Mouse (Mus musculus) midbrain, embryonic 16.5 days (tissue): ENCODE data around the gene Morc2a. TPM values are rescaled to one million over a fixed set of nuclear protein-coding genes. Genes with fewer than 3 reads are reported as not detected.
A peak's percentile ranks its signal among the peaks of the same experiment; 100 is the strongest.

Experiments
- ATAC-seq: fragments of 200-750 bp; cut with Nextera tagmentation; 2 replicates; pipeline ENCODE4 v1.8.0; 2017; ENCODE audit warnings: moderate TSS enrichment
- H3K27ac ChIP-seq: fragments of 300-500 bp; sonication (generic); 2 replicates; pipeline ENCODE4 v1.5.1; 2014; ENCODE audit warnings: mild to moderate bottlenecking, low read length, mixed read lengths
- H3K27me3 ChIP-seq: fragments of 300-500 bp; sonication (generic); 2 replicates; pipeline ENCODE4 v1.6.1; 2014; ENCODE audit warnings: low read depth, low read length, mixed read lengths; ENCODE audit not compliant: control insufficient read depth, insufficient read depth
- H3K36me3 ChIP-seq: fragments of 300-500 bp; sonication (generic); 2 replicates; pipeline ENCODE4 v1.6.1; 2014; ENCODE audit warnings: mild to moderate bottlenecking, low read length, moderate library complexity, mixed read lengths; ENCODE audit not compliant: control insufficient read depth, insufficient read depth
- H3K4me1 ChIP-seq: fragments of 300-500 bp; sonication (generic); 2 replicates; pipeline ENCODE4 v1.6.1; 2014; ENCODE audit warnings: mild to moderate bottlenecking, low read length, mixed read lengths; ENCODE audit not compliant: control insufficient read depth, insufficient read depth
- H3K4me2 ChIP-seq: fragments of 300-500 bp; sonication (generic); 2 replicates; pipeline ENCODE4 v1.6.1; 2014; ENCODE audit warnings: mild to moderate bottlenecking, low read length, mixed read lengths
- H3K4me3 ChIP-seq: fragments of 300-500 bp; sonication (generic); 2 replicates; pipeline ENCODE4 v1.5.1; 2014; ENCODE audit warnings: low read depth, mild to moderate bottlenecking, low read length, moderate library complexity, mixed read lengths
- H3K9ac ChIP-seq: fragments of 300-500 bp; sonication (generic); 2 replicates; pipeline ENCODE4 v1.6.1; 2014; ENCODE audit warnings: low read depth, low read length, mixed read lengths
- H3K9me3 ChIP-seq: fragments of 300-500 bp; sonication (generic); replicated peaks from 2 replicates; pipeline ENCODE4 v1.6.1; 2014; ENCODE audit warnings: mild to moderate bottlenecking, low read length, mixed read lengths; ENCODE audit not compliant: control insufficient read depth, poor library complexity, severe bottlenecking
- WGBS: fragments of 180-500 bp; shearing (Covaris S2); extraction: QIAGEN DNeasy Blood & Tissue Kit; methylation state at CpG from one replicate; pipeline ENCODE4 v1.1.7; 2014; 5-methylcytosine and 5-hydroxymethylcytosine counted together
- polyA plus RNA-seq: library from polyadenylated mRNA; unstranded; fragments of >200 nt; fragmentation: Nextera tagmentation; extraction: Ambion mirVana; gene quantifications from 2 replicates; pipeline ENCODE4 v1.2.1, GENCODE M21; 2015

Gene Morc2a
- polyA plus RNA-seq, 1 experiment from 2014 or later: 33.7 TPM

GRCm38 (mm10) chr11:3691746-3692145 lies 42.8 kb downstream of the Morc2a start:
- no peak overlapping the region for H3K4me3 ChIP-seq
- peaks cover 25% of the 10 kb centered on the region for H3K36me3 ChIP-seq
- no peaks in the 10 kb centered on the region for H3K4me1 ChIP-seq
- no peak overlapping the region for H3K27ac ChIP-seq
- H3K9me3 ChIP-seq: no peaks in the 10 kb centered on the region
- H3K4me2 ChIP-seq: no peak overlapping the region
- ATAC-seq: no peak
- H3K27me3 ChIP-seq: no peaks in the 10 kb centered on the region
- 78% methylated on average over 2 of the region's 2 CpGs for whole genome bisulfite sequencing
- no peak overlapping the region for H3K9ac ChIP-seq

GRCm38 (mm10) chr11:3696086-3696616 lies 47.2 kb downstream of the Morc2a start:
- 79% methylated on average over 5 of the region's 5 CpGs for WGBS
- H3K27me3 ChIP-seq: no peaks in the 10 kb centered on the region
- H3K27ac ChIP-seq: no peak overlapping the region
- no peak overlapping the region for H3K4me2 ChIP-seq
- ATAC-seq: no peak
- H3K9ac ChIP-seq: no peak overlapping the region
- no peak overlapping the region for H3K4me3 ChIP-seq
- H3K4me1 ChIP-seq: no peaks in the 10 kb centered on the region
- H3K9me3 ChIP-seq: no peaks in the 10 kb centered on the region
- H3K36me3 ChIP-seq: peaks cover 7% of the 10 kb centered on the region

GRCm38 (mm10) chr11:3697441-3697840 lies 48.5 kb downstream of the Morc2a start:
- no peak overlapping the region for H3K27ac ChIP-seq
- no peaks in the 10 kb centered on the region for H3K9me3 ChIP-seq
- H3K9ac ChIP-seq: no peak overlapping the region
- peaks cover 3% of the 10 kb centered on the region; the same call in 1 of the 2 replicates for H3K36me3 ChIP-seq
- no peak overlapping the region for H3K4me2 ChIP-seq
- H3K27me3 ChIP-seq: no peaks in the 10 kb centered on the region
- no peak for ATAC-seq
- H3K4me1 ChIP-seq: no peaks in the 10 kb centered on the region
- no peak overlapping the region for H3K4me3 ChIP-seq
- WGBS: 83% methylated on average over 3 of the region's 3 CpGs

GRCm38 (mm10) chr11:3703089-3703992 lies 54.4 kb downstream of the Morc2a start:
- no peak overlapping the region for H3K9ac ChIP-seq
- no peaks in the 10 kb centered on the region for H3K9me3 ChIP-seq
- peak; percentile 34; the same call in 1 of the 2 replicates for ATAC-seq
- H3K27me3 ChIP-seq: no peaks in the 10 kb centered on the region
- no peak overlapping the region for H3K27ac ChIP-seq
- 83% methylated on average over 7 of the region's 7 CpGs for WGBS
- H3K4me1 ChIP-seq: no peaks in the 10 kb centered on the region
- H3K4me2 ChIP-seq: no peak overlapping the region
- no peaks in the 10 kb centered on the region for H3K36me3 ChIP-seq
- no peak overlapping the region for H3K4me3 ChIP-seq

GRCm38 (mm10) chr11:3704404-3704803 lies 55.4 kb downstream of the Morc2a start:
- H3K27me3 ChIP-seq: no peaks in the 10 kb centered on the region
- H3K27ac ChIP-seq: no peak overlapping the region
- no peaks in the 10 kb centered on the region for H3K36me3 ChIP-seq
- no peaks in the 10 kb centered on the region for H3K4me1 ChIP-seq
- no peak overlapping the region for H3K9ac ChIP-seq
- H3K4me2 ChIP-seq: no peak overlapping the region
- H3K9me3 ChIP-seq: no peaks in the 10 kb centered on the region
- WGBS: 77% methylated on average over 8 of the region's 8 CpGs
- H3K4me3 ChIP-seq: no peak overlapping the region
- ATAC-seq: no peak

- Histone ChIP-seq H3K9ac (no peak overlapping the region), H3K27me3 (no peaks in the 10 kb centered on the region), H3K4me1 (no peaks in the 10 kb centered on the region), H3K36me3 (peaks cover 6% of the 10 kb centered on the region; the same call in 1 of the 2 replicates), H3K4me3 (no peak overlapping the region), H3K4me2 (no peak overlapping the region), H3K9me3 (no peaks in the 10 kb centered on the region), H3K27ac (no peak overlapping the region)
- WGBS: 91% methylated on average over 8 of the region's 8 CpGs
- no peak for ATAC-seq
Measured at GRCm38 (mm10) chr11:3707057-3707456, 58.1 kb downstream of the Morc2a start.

- Histone ChIP-seq H3K4me2 (no peak overlapping the region), H3K9ac (no peak overlapping the region), H3K27me3 (no peaks in the 10 kb centered on the region), H3K4me3 (no peak overlapping the region), H3K36me3 (peaks cover 9% of the 10 kb centered on the region; the same call in 1 of the 2 replicates), H3K9me3 (no peaks in the 10 kb centered on the region), H3K27ac (no peak overlapping the region; the same call in 1 of the 2 replicates), H3K4me1 (no peaks in the 10 kb centered on the region)
- 75% methylated on average over 14 of the region's 14 CpGs for WGBS
- no peak for ATAC-seq
Measured at GRCm38 (mm10) chr11:3710203-3710602, 61.2 kb downstream of the Morc2a start.

- Histone ChIP-seq H3K27ac (no peak overlapping the region), H3K9me3 (no peaks in the 10 kb centered on the region), H3K4me1 (no peaks in the 10 kb centered on the region), H3K4me3 (no peak overlapping the region), H3K4me2 (no peak overlapping the region), H3K9ac (no peak overlapping the region), H3K27me3 (no peaks in the 10 kb centered on the region), H3K36me3 (peaks cover 9% of the 10 kb centered on the region; the same call in 1 of the 2 replicates)
- ATAC-seq: peak; percentile 56; the same call in 1 of the 2 replicates
- WGBS: 39% methylated on average over 15 of the region's 15 CpGs
Measured at GRCm38 (mm10) chr11:3714486-3714885, 65.5 kb downstream of the Morc2a start.

GRCm38 (mm10) chr11:3716662-3717061 lies 67.7 kb downstream of the Morc2a start:
- no peaks in the 10 kb centered on the region for H3K9me3 ChIP-seq
- peaks cover 5% of the 10 kb centered on the region; the same call in 1 of the 2 replicates for H3K36me3 ChIP-seq
- ATAC-seq: no peak
- H3K4me1 ChIP-seq: no peaks in the 10 kb centered on the region
- whole genome bisulfite sequencing: 78% methylated on average over 6 of the region's 6 CpGs
- H3K4me3 ChIP-seq: no peak overlapping the region
- H3K27ac ChIP-seq: no peak overlapping the region
- no peaks in the 10 kb centered on the region for H3K27me3 ChIP-seq
- no peak overlapping the region for H3K9ac ChIP-seq
- H3K4me2 ChIP-seq: no peak overlapping the region
